In the genomic region with DNA sequence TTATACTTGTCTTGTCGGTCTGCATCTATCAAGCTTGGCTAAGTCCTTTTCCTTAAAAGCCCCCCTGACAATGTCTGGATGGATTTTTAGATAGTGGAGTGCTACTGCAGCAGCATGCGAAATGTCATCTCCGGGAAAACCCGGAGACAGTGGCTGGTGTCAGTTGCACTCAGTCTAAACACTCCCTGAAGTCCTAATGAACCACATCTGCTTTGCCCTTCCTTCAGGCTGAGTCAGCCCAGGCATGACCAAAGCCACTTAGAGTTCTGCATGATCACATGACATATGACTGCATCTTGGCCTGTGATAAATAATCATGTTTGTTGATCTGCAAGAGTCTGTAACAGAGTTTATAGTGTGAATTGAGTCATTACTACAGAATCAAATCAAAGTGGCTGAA, we compare ENCODE assay signal across 19 mouse cellular contexts.
"Had no signal": no experiment of that assay in that cellular context is flagged by ENCODE, and none has a peak within 500 bp of the region (broad histone marks: within the 10 kb centered on the region; RNA-seq: fewer than 3 reads in every experiment).

No protein-coding gene starts in this region.

- H3K36me3 ChIP-seq: kidney, embryonic 15.5 days; limb, embryonic 10.5 days; limb, embryonic 13.5 days; liver, embryonic 12.5 days; liver, embryonic 15.5 days; midbrain, embryonic 12.5 days; midbrain, embryonic 15.5 days; neural tube, embryonic 12.5 days; neural tube, embryonic 15.5 days had no signal

- H3K9me3 ChIP-seq: kidney, embryonic 15.5 days; limb, embryonic 10.5 days; limb, embryonic 13.5 days; liver, embryonic 12.5 days; liver, embryonic 15.5 days; midbrain, embryonic 12.5 days; midbrain, embryonic 15.5 days; neural tube, embryonic 12.5 days; neural tube, embryonic 15.5 days had no signal

- ATAC-seq: liver, embryonic 12.5 days; midbrain, embryonic 15.5 days had no signal

- DNase-seq: kidney, adult 18-20 months; kidney, postnatal 25 days; layer of hippocampus, adult 9-11 months; liver; lung, adult 18-20 months; lung, postnatal 14 days; thymus, adult 18-20 months; thymus, postnatal 36 days had no signal

- H3K27ac ChIP-seq: kidney, embryonic 15.5 days; layer of hippocampus, adult 2 months; limb, embryonic 10.5 days; limb, embryonic 13.5 days; liver, embryonic 12.5 days; liver, embryonic 15.5 days; macrophage; midbrain, embryonic 12.5 days; midbrain, embryonic 15.5 days; neural tube, embryonic 12.5 days; neural tube, embryonic 15.5 days had no signal

- H3K4me1 ChIP-seq: limb, embryonic 13.5 days; liver, embryonic 12.5 days; liver, embryonic 15.5 days; midbrain, embryonic 15.5 days; neural tube, embryonic 12.5 days; neural tube, embryonic 15.5 days had no signal

- H3K27me3 ChIP-seq: kidney, embryonic 15.5 days; limb, embryonic 13.5 days; liver, embryonic 12.5 days; liver, embryonic 15.5 days; midbrain, embryonic 12.5 days; midbrain, embryonic 15.5 days; neural tube, embryonic 12.5 days; neural tube, embryonic 15.5 days had no signal

- H3K9ac ChIP-seq: kidney, embryonic 15.5 days; limb, embryonic 13.5 days; liver, embryonic 12.5 days; liver, embryonic 15.5 days; midbrain, embryonic 12.5 days; midbrain, embryonic 15.5 days; neural tube, embryonic 12.5 days; neural tube, embryonic 15.5 days had no signal

- H3K4me3 ChIP-seq: kidney, embryonic 15.5 days; layer of hippocampus, adult 2 months; limb, embryonic 10.5 days; limb, embryonic 13.5 days; liver, embryonic 12.5 days; liver, embryonic 15.5 days; midbrain, embryonic 12.5 days; midbrain, embryonic 15.5 days; neural tube, embryonic 12.5 days; neural tube, embryonic 15.5 days had no signal

- H3K4me2 ChIP-seq: kidney, embryonic 15.5 days; limb, embryonic 13.5 days; liver, embryonic 12.5 days; liver, embryonic 15.5 days; midbrain, embryonic 12.5 days; midbrain, embryonic 15.5 days; neural tube, embryonic 12.5 days; neural tube, embryonic 15.5 days had no signal
